Mouse (Mus musculus) liver, embryonic 14.5 days (tissue): Measurements from ENCODE around the gene Rars2. TPM values are rescaled to one million over a fixed set of nuclear protein-coding genes. Genes with fewer than 3 reads are reported as not detected.

Experiments used
- ATAC-seq: fragments of 200-750 bp; cut with Nextera tagmentation; 2 replicates; pipeline ENCODE4 v1.8.0; 2017; ENCODE audit warnings: moderate number of reproducible peaks, mild to moderate bottlenecking, moderate library complexity; ENCODE audit not compliant: insufficient read depth
- DNase-seq, 3 experiments: peaks; one replicate each; pipeline ENCODE4 v3.0.0-alpha.2; 2012 to 2013; ENCODE audit warnings: low read depth in 3 of 3, low spot score in 3 of 3
- H3K27ac ChIP-seq: fragments of 300-500 bp; sonication (generic); 2 replicates; pipeline ENCODE4 v1.5.1; 2014; ENCODE audit warnings: moderate library complexity, mild to moderate bottlenecking, control low read depth, inconsistent platforms
- H3K27me3 ChIP-seq: fragments of 300-500 bp; sonication (generic); 2 replicates; pipeline ENCODE4 v1.6.1; 2014; ENCODE audit warnings: mild to moderate bottlenecking, low read length, moderate library complexity; ENCODE audit not compliant: control insufficient read depth, insufficient read depth
- H3K36me3 ChIP-seq: fragments of 300-500 bp; sonication (generic); replicated peaks from 2 replicates; pipeline ENCODE4 v1.6.1; 2014; ENCODE audit warnings: low read depth; ENCODE audit not compliant: control insufficient read depth, insufficient read depth
- H3K4me1 ChIP-seq, 2 experiments: fragments of 200-500 bp in 1 of 2; fragments of 300-500 bp in 1 of 2; sonication (generic) in 1 of 2; replicated peaks; 2 replicates each; pipeline ENCODE4 v1.6.1; 2012 to 2014; ENCODE audit warnings: antibody characterized with exemption in 1 of 2, inconsistent platforms in 1 of 2, low read length in 1 of 2; ENCODE audit not compliant: control insufficient read depth in 2 of 2, insufficient read depth in 2 of 2
- H3K4me2 ChIP-seq: fragments of 300-500 bp; sonication (generic); 2 replicates; pipeline ENCODE4 v1.6.1; 2014; ENCODE audit warnings: low read depth, mild to moderate bottlenecking, control low read depth, moderate library complexity
- H3K4me3 ChIP-seq, 2 experiments: fragments of 200-500 bp in 1 of 2; fragments of 300-500 bp in 1 of 2; sonication (generic) in 1 of 2; 2 replicates each; pipeline ENCODE4 v1.5.1; 2012 to 2014; ENCODE audit warnings: low read depth in 2 of 2, low read length in 2 of 2, mild to moderate bottlenecking in 2 of 2, control low read depth in 1 of 2, inconsistent platforms in 1 of 2, moderate library complexity in 1 of 2; ENCODE audit not compliant: insufficient read depth in 1 of 2
- H3K9ac ChIP-seq: fragments of 300-500 bp; sonication (generic); replicated peaks from 2 replicates; pipeline ENCODE4 v1.6.1; 2014; ENCODE audit warnings: mild to moderate bottlenecking, control low read depth, moderate library complexity
- H3K9me3 ChIP-seq: fragments of 300-500 bp; sonication (generic); 2 replicates; pipeline ENCODE4 v1.6.1; 2016; ENCODE audit warnings: low read length, mixed read lengths; ENCODE audit not compliant: control insufficient read depth
- CTCF ChIP-seq: IDR thresholded peaks from 2 replicates; pipeline ENCODE4 v1.5.1; 2016; ENCODE audit warnings: antibody characterized with exemption, low read depth, control low read depth
- EP300 ChIP-seq: IDR thresholded peaks from 2 replicates; pipeline ENCODE4 v1.6.1; 2016; ENCODE audit warnings: antibody characterized with exemption, low read depth
- WGBS: fragments of 180-500 bp; shearing (Covaris S2); extraction: QIAGEN DNeasy Blood & Tissue Kit; methylation state at CpG from one replicate; pipeline ENCODE4 v1.1.7; 2014; ENCODE audit not compliant: insufficient replicate concordance; 5-methylcytosine and 5-hydroxymethylcytosine counted together
- polyA plus RNA-seq, 2 experiments: library from polyadenylated mRNA; depleted of rRNA in 1 of 2; stranded (reverse) in 1 of 2; unstranded in 1 of 2; fragments of >200 nt; fragmentation: Nextera tagmentation in 1 of 2; extraction: Ambion mirVana in 1 of 2; gene quantifications; 2 replicates each; pipeline versions ENCODE4 v1.2.1 to v1.2.3; 2012 to 2014

Rars2 gene
- polyA plus RNA-seq, 2 experiments, result 17.4 to 23.5 TPM

GRCm38 (mm10) chr4:34656101-34656500 lies 41.3 kb downstream of the Rars2 start:
- DNase-seq (no peak), ATAC-seq (no peak)
- peaks cover 10% of the 10 kb centered on the region for H3K36me3 ChIP-seq
- 78% methylated on average over 10 of the region's 10 CpGs for WGBS
- H3K4me3 ChIP-seq, result no peak overlapping the region
- no peaks in the 10 kb centered on the region for H3K9me3 ChIP-seq
- no peak for TF ChIP-seq EP300
- TF ChIP-seq CTCF, result no peak
- no peak overlapping the region for H3K4me2 ChIP-seq
- H3K27ac ChIP-seq, result no peak overlapping the region
- H3K4me1 ChIP-seq, result no peaks in the 10 kb centered on the region
- H3K27me3 ChIP-seq, result no peaks in the 10 kb centered on the region
- H3K9ac ChIP-seq, result no peak overlapping the region

- H3K27me3 ChIP-seq, result no peaks in the 10 kb centered on the region
- ATAC-seq, result no peak
- TF ChIP-seq CTCF (no peak), EP300 (no peak)
- no peak overlapping the region for H3K4me2 ChIP-seq
- H3K27ac ChIP-seq, result no peak overlapping the region
- no peak overlapping the region for H3K9ac ChIP-seq
- no peak overlapping the region for H3K4me3 ChIP-seq
- WGBS, result 81% methylated on average over 2 of the region's 2 CpGs
- no peaks in the 10 kb centered on the region for H3K9me3 ChIP-seq
- no peaks in the 10 kb centered on the region for H3K4me1 ChIP-seq
- DNase-seq, result no peak
- H3K36me3 ChIP-seq, result peaks cover 7% of the 10 kb centered on the region
Observed at GRCm38 (mm10) chr4:34659012-34659411, 44.3 kb downstream of the Rars2 start.

- ATAC-seq (no peak; the same call in 1 of the 2 replicates), DNase-seq (no peak)
- no peaks in the 10 kb centered on the region for H3K9me3 ChIP-seq
- WGBS, result 82% methylated on average over 2 of the region's 2 CpGs
- peaks cover 8% of the 10 kb centered on the region for H3K36me3 ChIP-seq
- H3K9ac ChIP-seq, result no peak overlapping the region
- H3K27ac ChIP-seq, result no peak overlapping the region
- no peaks in the 10 kb centered on the region for H3K4me1 ChIP-seq
- no peak overlapping the region for H3K4me3 ChIP-seq
- H3K4me2 ChIP-seq, result no peak overlapping the region
- TF ChIP-seq CTCF, result no peak
- TF ChIP-seq EP300, result no peak
- no peaks in the 10 kb centered on the region for H3K27me3 ChIP-seq
Observed at GRCm38 (mm10) chr4:34661514-34661913, 46.8 kb downstream of the Rars2 start.

DNA sequence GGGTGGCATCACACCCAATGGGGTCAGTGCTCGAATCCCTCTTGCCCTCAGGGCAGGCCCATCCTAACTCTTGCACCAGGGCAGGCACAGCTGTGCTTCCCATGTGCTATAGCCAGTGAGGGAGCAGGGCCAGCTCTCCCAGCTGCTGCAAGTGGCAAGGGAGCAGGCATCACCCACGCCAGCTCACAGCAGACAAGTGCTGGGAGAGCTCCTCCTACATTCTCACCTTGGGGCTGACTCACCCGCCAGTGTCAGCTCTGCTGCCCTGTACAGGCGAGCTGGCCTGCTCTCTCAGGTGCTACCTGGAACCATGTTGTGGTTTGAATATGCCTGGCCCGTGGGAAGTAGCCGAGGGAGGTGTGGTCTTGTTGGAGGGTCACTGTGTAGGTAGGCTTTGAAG lies 47.2 kb downstream of the Rars2 start:
- Histone ChIP-seq H3K36me3 (peaks cover 8% of the 10 kb centered on the region), H3K27ac (no peak overlapping the region), H3K9me3 (no peaks in the 10 kb centered on the region), H3K4me2 (no peak overlapping the region), H3K9ac (no peak overlapping the region), H3K27me3 (no peaks in the 10 kb centered on the region), H3K4me1 (no peaks in the 10 kb centered on the region), H3K4me3 (no peak overlapping the region)
- DNase-seq (no peak), ATAC-seq (no peak)
- no peak for TF ChIP-seq EP300
- no peak for TF ChIP-seq CTCF
- WGBS, result 74% methylated on average over 6 of the region's 6 CpGs

GRCm38 (mm10) chr4:34667923-34668322 lies 53.2 kb downstream of the Rars2 start:
- Histone ChIP-seq H3K27me3 (no peaks in the 10 kb centered on the region), H3K9me3 (no peaks in the 10 kb centered on the region), H3K9ac (no peak overlapping the region), H3K4me1 (no peaks in the 10 kb centered on the region), H3K4me2 (no peak overlapping the region), H3K4me3 (no peak overlapping the region), H3K27ac (no peak overlapping the region), H3K36me3 (peaks cover 8% of the 10 kb centered on the region)
- TF ChIP-seq EP300 (no peak), CTCF (no peak)
- DNase-seq (no peak), ATAC-seq (no peak)
- 51% methylated on average over 5 of the region's 5 CpGs for WGBS

DNA sequence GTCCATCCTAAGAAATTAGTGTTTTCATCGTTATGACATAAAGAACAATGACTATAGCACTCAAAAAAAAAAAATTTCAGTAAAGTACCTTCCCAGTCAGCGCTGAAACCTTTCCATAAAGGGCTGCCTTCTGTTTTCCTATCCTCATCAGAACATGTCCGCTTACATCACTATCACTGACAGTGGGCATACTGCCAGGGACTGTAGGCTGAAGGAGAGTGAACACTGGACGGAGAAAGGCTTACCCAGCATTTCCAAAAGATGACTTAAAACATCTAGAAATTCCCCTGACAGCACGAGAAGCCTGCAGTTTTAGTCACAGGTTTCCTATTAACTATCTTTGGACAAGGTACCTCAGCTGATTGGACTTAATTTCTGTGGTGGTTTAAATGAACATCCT lies 59.0 kb downstream of the Rars2 start:
- Histone ChIP-seq H3K27ac (no peak overlapping the region), H3K4me3 (no peak overlapping the region), H3K36me3 (no peaks in the 10 kb centered on the region; the same call in 1 of the 2 replicates), H3K4me2 (no peak overlapping the region), H3K4me1 (no peaks in the 10 kb centered on the region), H3K9me3 (no peaks in the 10 kb centered on the region), H3K27me3 (no peaks in the 10 kb centered on the region), H3K9ac (no peak overlapping the region)
- ATAC-seq (no peak), DNase-seq (no peak)
- TF ChIP-seq CTCF, result no peak
- WGBS, result 79% methylated on average over 5 of the region's 5 CpGs
